ENCODE assay signal across 8 mouse cellular contexts in the genomic region with DNA sequence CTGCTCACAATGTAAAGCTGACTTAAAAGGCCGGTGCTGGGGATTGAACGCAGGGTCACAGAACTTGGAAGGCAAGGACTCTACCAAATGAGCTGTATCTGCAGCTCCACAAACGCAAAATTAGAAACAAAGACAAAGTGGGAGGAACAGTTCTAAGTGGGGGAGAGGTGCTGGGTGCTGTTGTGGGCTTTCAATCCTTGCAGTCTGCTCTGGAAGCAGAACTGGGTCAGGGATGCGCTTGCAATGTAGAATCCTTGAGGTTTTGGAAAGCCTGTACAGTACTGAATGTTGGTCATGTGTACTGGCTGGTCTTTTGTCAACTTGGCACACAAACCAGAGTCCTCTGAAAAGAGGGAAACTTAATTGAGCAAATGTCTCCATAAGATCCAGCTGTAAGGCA. TPM values are rescaled to one million over a fixed set of nuclear protein-coding genes. Genes with fewer than 3 reads are reported as not detected.
A peak's percentile ranks its signal among the peaks of the same experiment; 100 is the strongest.
DNase-seq lines count a peak whose midpoint lies in the region; ATAC-seq and TF ChIP-seq lines count a peak whose summit lies in the region.

No protein-coding gene starts in this region.

- H3K27me3 ChIP-seq in heart, embryonic 15.5 days, result no peaks in the 10 kb centered on the region
- no peaks in the 10 kb centered on the region for H3K27me3 ChIP-seq in ES-Bruce4 (ENCODE audit: control insufficient read depth, insufficient read depth, low read length, poor library complexity, severe bottlenecking)
- no peaks in the 10 kb centered on the region for H3K27me3 ChIP-seq in embryonic facial prominence, embryonic 14.5 days (replicated peaks; ENCODE audit: control insufficient read depth, insufficient read depth, low read length)
- H3K27me3 ChIP-seq in limb, embryonic 14.5 days (ENCODE audit: control insufficient read depth, insufficient read depth, low read length), result no peaks in the 10 kb centered on the region

- TF ChIP-seq CTCF in ES-Bruce4 (IDR thresholded peaks at IDR 0.05; ENCODE audit: low read depth, low read length), result no peak

- peaks cover 12% of the 10 kb centered on the region; the same call in 1 of the 2 replicates for H3K36me3 ChIP-seq in heart, embryonic 15.5 days
- H3K36me3 ChIP-seq in ES-Bruce4 (ENCODE audit: control insufficient read depth, insufficient read depth, low read length, poor library complexity, severe bottlenecking), result no peaks in the 10 kb centered on the region
- H3K36me3 ChIP-seq in embryonic facial prominence, embryonic 14.5 days (ENCODE audit: control insufficient read depth, insufficient read depth, low read length), result peaks cover 24% of the 10 kb centered on the region
- peaks cover 19% of the 10 kb centered on the region for H3K36me3 ChIP-seq in limb, embryonic 14.5 days (ENCODE audit: control insufficient read depth, insufficient read depth, low read length)

- peak overlapping the region; percentile 95 for H3K27ac ChIP-seq in heart, embryonic 15.5 days
- no peak overlapping the region for H3K27ac ChIP-seq in ES-Bruce4 (ENCODE audit: insufficient read depth, low read length)
- peak overlapping the region; percentile 94 for H3K27ac ChIP-seq in embryonic facial prominence, embryonic 14.5 days (replicated peaks; ENCODE audit: low read depth, low read length)
- H3K27ac ChIP-seq in limb, embryonic 14.5 days (replicated peaks; ENCODE audit: low read depth, low read length), result no peak overlapping the region

- DNase-seq in heart, postnatal 4 days, result no peak
- peak; percentile 6 for DNase-seq in embryonic facial prominence, embryonic 14.5 days (ENCODE audit: low spot score)
- no peak for DNase-seq in limb, embryonic 14.5 days (ENCODE audit: low spot score)
- peak; percentile 45 for DNase-seq in telencephalon, adult 2 months (ENCODE audit: low read depth, low spot score)
- no peak for DNase-seq in T-cell, adult 2 months (ENCODE audit: low spot score)
- DNase-seq in gastrocnemius, adult 18-20 months (ENCODE audit: low spot score), result no peak

- H3K9ac ChIP-seq in heart, embryonic 15.5 days, result peak overlapping the region; percentile 94
- H3K9ac ChIP-seq in ES-Bruce4 (ENCODE audit: low read depth, poor library complexity, severe bottlenecking), result peak overlapping the region; percentile 93
- peak overlapping the region; percentile 98 for H3K9ac ChIP-seq in embryonic facial prominence, embryonic 14.5 days (ENCODE audit: low read depth, low read length)
- peak overlapping the region; percentile 98 for H3K9ac ChIP-seq in limb, embryonic 14.5 days (ENCODE audit: low read depth, low read length, severe bottlenecking)

- 9% methylated on average over 4 of the region's 4 CpGs for WGBS in heart, embryonic 15.5 days
- WGBS in embryonic facial prominence, embryonic 14.5 days, result 13% methylated on average over 4 of the region's 4 CpGs
- WGBS in limb, embryonic 14.5 days, result 12% methylated on average over 4 of the region's 4 CpGs

- peak overlapping the region; percentile 82 for H3K4me3 ChIP-seq in heart, embryonic 15.5 days
- peak overlapping the region; percentile 93 for H3K4me3 ChIP-seq in ES-Bruce4 (ENCODE audit: low read depth, low read length)
- peak overlapping the region; percentile 83 for H3K4me3 ChIP-seq in embryonic facial prominence, embryonic 14.5 days (ENCODE audit: low read depth, low read length)
- peak overlapping the region; percentile 91 for H3K4me3 ChIP-seq in limb, embryonic 14.5 days (replicated peaks; ENCODE audit: low read length)

- peak overlapping the region; percentile 76 for H3K4me2 ChIP-seq in heart, embryonic 15.5 days
- H3K4me2 ChIP-seq in embryonic facial prominence, embryonic 14.5 days (ENCODE audit: low read depth, low read length), result peak overlapping the region; percentile 83
- peak overlapping the region; percentile 86 for H3K4me2 ChIP-seq in limb, embryonic 14.5 days (replicated peaks; ENCODE audit: low read depth, low read length, severe bottlenecking)

- no peaks in the 10 kb centered on the region for H3K9me3 ChIP-seq in heart, embryonic 15.5 days (replicated peaks)
- no peaks in the 10 kb centered on the region for H3K9me3 ChIP-seq in ES-Bruce4 (replicated peaks; ENCODE audit: control insufficient read depth, insufficient read depth, low read length, poor library complexity, severe bottlenecking)
- H3K9me3 ChIP-seq in embryonic facial prominence, embryonic 14.5 days (ENCODE audit: control insufficient read depth, low read length), result no peaks in the 10 kb centered on the region
- H3K9me3 ChIP-seq in limb, embryonic 14.5 days (ENCODE audit: control insufficient read depth, low read length), result no peaks in the 10 kb centered on the region

- TF ChIP-seq POLR2A in ES-Bruce4 (IDR thresholded peaks at IDR 0.05; ENCODE audit: insufficient read depth, low read length), result no peak
- no peak for TF ChIP-seq POLR2A in limb, embryonic 14.5 days (IDR thresholded peaks at IDR 0.05; ENCODE audit: borderline replicate concordance, extremely low read depth, insufficient read depth, insufficient read length)

- no peak for TF ChIP-seq EP300 in ES-Bruce4 (IDR thresholded peaks at IDR 0.05; ENCODE audit: insufficient read depth, low read depth, low read length)

- peaks cover 33% of the 10 kb centered on the region for H3K4me1 ChIP-seq in heart, embryonic 15.5 days (replicated peaks)
- H3K4me1 ChIP-seq in ES-Bruce4 (ENCODE audit: control insufficient read depth, insufficient read depth, low read length), result no peaks in the 10 kb centered on the region
- H3K4me1 ChIP-seq in embryonic facial prominence, embryonic 14.5 days (ENCODE audit: control insufficient read depth, insufficient read depth, low read length), result peaks cover 19% of the 10 kb centered on the region
- peaks cover 9% of the 10 kb centered on the region; the same call in 1 of the 2 replicates for H3K4me1 ChIP-seq in limb, embryonic 14.5 days (ENCODE audit: control insufficient read depth, insufficient read depth, low read length)

- no peak for ATAC-seq in heart, embryonic 15.5 days (replicated peaks; ENCODE audit: insufficient number of reproducible peaks, insufficient read depth, low FRiP score, low read depth)
- no peak for ATAC-seq in embryonic facial prominence, embryonic 14.5 days (ENCODE audit: low read depth)
- ATAC-seq in limb, embryonic 14.5 days (ENCODE audit: low FRiP score, low read depth), result no peak

RNA-seq across cellular contexts. Expression of a gene that starts 0.9 kb away (rescaled TPM):
- polyA plus RNA-seq in heart, embryonic 15.5 days (2015; fragmentation: Nextera tagmentation; extraction: Ambion mirVana), result 1.8 and 2.4 TPM in 2 replicates
- total RNA-seq in heart, postnatal 4 days (2021), result 1 to 10 TPM; 2.5 to 2.6 TPM
- 4.8 and 5.0 TPM in 2 replicates for polyA plus RNA-seq in ES-Bruce4 (2011; ENCODE audit: insufficient read depth, insufficient read length, low read depth, missing spikeins)
- polyA plus RNA-seq in embryonic facial prominence, embryonic 14.5 days (2014; fragmentation: Nextera tagmentation; extraction: Ambion mirVana), result 2.2 and 2.6 TPM in 2 replicates
- 2.6 and 2.8 TPM in 2 replicates for polyA plus RNA-seq in limb, embryonic 14.5 days (2012; rRNA removed)
- 3.5 and 3.6 TPM in 2 replicates for polyA plus RNA-seq in limb, embryonic 14.5 days (2014; fragmentation: Nextera tagmentation; extraction: Ambion mirVana)
- under 1 TPM; 0.66 to 0.71 TPM for total RNA-seq in gastrocnemius, adult 18-20 months (2021)

RNA-seq across cellular contexts. Expression of a gene that starts 1.0 kb away (rescaled TPM):
- polyA plus RNA-seq in heart, embryonic 15.5 days (2015; fragmentation: Nextera tagmentation; extraction: Ambion mirVana), result 44.6 and 53.2 TPM in 2 replicates
- 10 to 100 TPM; 24.7 to 28.6 TPM for total RNA-seq in heart, postnatal 4 days (2021)
- 37.2 and 37.5 TPM in 2 replicates for polyA plus RNA-seq in ES-Bruce4 (2011; ENCODE audit: insufficient read depth, insufficient read length, low read depth, missing spikeins)
- 66.0 and 68.1 TPM in 2 replicates for polyA plus RNA-seq in embryonic facial prominence, embryonic 14.5 days (2014; fragmentation: Nextera tagmentation; extraction: Ambion mirVana)
- polyA plus RNA-seq in limb, embryonic 14.5 days (2012; rRNA removed), result 37.9 and 55.5 TPM in 2 replicates
- polyA plus RNA-seq in limb, embryonic 14.5 days (2014; fragmentation: Nextera tagmentation; extraction: Ambion mirVana), result 75.4 and 90.7 TPM in 2 replicates
- 10 to 100 TPM; 17.4 to 20.1 TPM for total RNA-seq in gastrocnemius, adult 18-20 months (2021)

RNA-seq across cellular contexts. Expression of a gene that starts 44.8 kb away (rescaled TPM):
- 78.3 and 88.5 TPM in 2 replicates for polyA plus RNA-seq in heart, embryonic 15.5 days (2015; fragmentation: Nextera tagmentation; extraction: Ambion mirVana)
- 10 to 100 TPM; 56.9 to 70.7 TPM for total RNA-seq in heart, postnatal 4 days (2021)
- polyA plus RNA-seq in ES-Bruce4 (2011; ENCODE audit: insufficient read depth, insufficient read length, low read depth, missing spikeins), result 69.9 and 79.2 TPM in 2 replicates
- polyA plus RNA-seq in embryonic facial prominence, embryonic 14.5 days (2014; fragmentation: Nextera tagmentation; extraction: Ambion mirVana), result 88.9 and 115 TPM in 2 replicates
- polyA plus RNA-seq in limb, embryonic 14.5 days (2012; rRNA removed), result 42.8 and 54.3 TPM in 2 replicates
- 95.8 and 109 TPM in 2 replicates for polyA plus RNA-seq in limb, embryonic 14.5 days (2014; fragmentation: Nextera tagmentation; extraction: Ambion mirVana)
- 10 to 100 TPM; 39.4 to 43.5 TPM for total RNA-seq in gastrocnemius, adult 18-20 months (2021)

Comparison
In these comparisons a context has a peak if more than half of its experiments do, and no peak if none do; other contexts are left out.
1. H3K27ac ChIP-seq: peak in heart, embryonic 15.5 days (single experiment) and embryonic facial prominence, embryonic 14.5 days (single experiment); none in ES-Bruce4 (single experiment) and limb, embryonic 14.5 days (single experiment).
2. DNase-seq: peak in embryonic facial prominence, embryonic 14.5 days (single experiment) and telencephalon, adult 2 months (single experiment); none in heart, postnatal 4 days (single experiment), limb, embryonic 14.5 days (single experiment), T-cell, adult 2 months (single experiment) and gastrocnemius, adult 18-20 months (single experiment).
3. Peak in every context shown above with its lines, with median percentiles within 50 percentile points of each other: H3K4me2 ChIP-seq, H3K4me3 ChIP-seq and H3K9ac ChIP-seq.